Mouse (Mus musculus) erythroblast, embryonic 14.5 days (primary cell): ENCODE data around the gene Ubb.

ENCODE experiments used
- GATA1 ChIP-seq: IDR thresholded peaks from 2 replicates; pipeline ENCODE4 v1.6.1; 2012; ENCODE audit warnings: low read length, inconsistent platforms, mixed read lengths
- TAL1 ChIP-seq: IDR thresholded peaks from 3 replicates; pipeline ENCODE4 v1.6.1; 2012; ENCODE audit warnings: low read length, inconsistent platforms, mixed read lengths

DNA sequence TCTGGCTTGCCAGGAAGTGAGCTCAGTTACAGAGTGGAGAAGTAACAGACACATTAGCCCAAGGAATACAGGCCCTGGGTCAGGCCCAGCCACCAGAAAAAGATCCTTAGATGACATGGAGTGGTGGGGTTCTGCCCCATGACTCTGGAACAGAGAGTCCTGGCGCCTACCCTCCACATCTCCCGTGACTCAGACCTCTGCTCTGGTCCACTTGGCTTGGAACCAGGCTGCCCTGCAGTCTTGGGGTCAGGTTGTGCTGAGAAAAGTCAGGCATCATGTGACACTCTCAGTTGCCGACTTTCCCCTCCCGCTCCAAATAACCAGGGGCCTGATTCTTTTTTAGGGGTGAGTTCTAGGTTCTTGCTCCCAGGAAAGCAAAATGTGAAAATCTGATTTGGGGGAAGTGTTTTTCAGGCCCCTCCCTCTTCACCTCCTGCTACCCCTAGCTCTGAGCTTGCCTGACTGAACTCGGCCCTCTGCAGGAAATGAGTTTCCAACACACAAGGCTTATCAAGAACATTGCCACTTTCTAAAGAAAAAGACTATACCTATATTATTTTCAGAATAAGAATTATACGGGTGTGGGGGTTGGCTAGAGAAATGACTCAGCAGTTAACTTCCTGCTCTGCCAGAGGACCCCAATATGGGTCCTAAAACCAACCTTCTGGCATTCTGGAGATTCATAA is 8.1 kb downstream of the Ubb start:
- TF ChIP-seq TAL1, result no peak
- TF ChIP-seq GATA1, result no peak
